Mouse (Mus musculus) megakaryocyte, embryonic 14.5 days (primary cell): Measurements from ENCODE around the gene Chmp6.

ENCODE experiments used
- FLI1 ChIP-seq: IDR thresholded peaks from 2 replicates; pipeline ENCODE4 v1.6.1; 2012; ENCODE audit warnings: low read length, inconsistent platforms, mixed read lengths
- GATA1 ChIP-seq: IDR thresholded peaks from 3 replicates; pipeline ENCODE4 v1.6.1; 2012; ENCODE audit warnings: mixed read lengths, low read length, inconsistent platforms, borderline replicate concordance

DNA sequence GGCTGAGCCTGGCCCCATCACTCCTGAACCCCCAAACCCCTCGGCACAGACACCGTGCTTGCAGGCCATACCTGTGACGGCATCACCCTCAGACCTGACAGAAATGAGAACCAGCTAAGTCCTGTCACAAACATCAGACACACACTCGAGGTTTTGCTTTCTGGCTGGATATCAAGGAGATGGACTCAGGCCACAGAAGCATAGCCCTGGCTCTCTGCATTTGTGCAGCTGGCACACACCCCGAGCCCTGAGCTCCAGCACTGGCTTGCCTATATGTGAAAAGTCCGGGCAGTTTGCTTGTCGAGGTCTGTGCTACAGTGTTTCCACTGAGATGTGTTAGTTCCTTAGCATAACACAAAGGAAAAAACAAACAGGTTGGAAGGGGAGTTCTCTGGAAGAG is 5.5 kb upstream of the Chmp6 start:
- TF ChIP-seq GATA1 (no peak), FLI1 (no peak)
